Mouse (Mus musculus) CH12.LX (cell line): ENCODE measurements around the gene Rabep1.

Source experiments
- CHD2 ChIP-seq: IDR thresholded peaks from 2 replicates; pipeline ENCODE4 v1.6.1; 2011; ENCODE audit warnings: low read length, improper control_type of control experiment
- CTCF ChIP-seq, 2 experiments: IDR thresholded peaks in 1 of 2; conservative IDR thresholded peaks in 1 of 2; 2 replicates each; pipeline ENCODE4 v1.5.1; 2011 to 2012; ENCODE audit warnings: low read depth in 2 of 2, low read length in 2 of 2, improper control_type of control experiment in 1 of 2, inconsistent platforms in 1 of 2, mild to moderate bottlenecking in 1 of 2, moderate library complexity in 1 of 2
- EP300 ChIP-seq: IDR thresholded peaks from 2 replicates; pipeline ENCODE4 v1.6.1; 2011; ENCODE audit warnings: low read length, improper control_type of control experiment
- JUND ChIP-seq: conservative IDR thresholded peaks from 2 replicates; pipeline ENCODE4 v1.6.1; 2011; ENCODE audit warnings: low read depth, low read length, improper control_type of control experiment
- MAX ChIP-seq: IDR thresholded peaks from 2 replicates; pipeline ENCODE4 v1.6.1; 2011; ENCODE audit warnings: low read length, improper control_type of control experiment
- MXI1 ChIP-seq: IDR thresholded peaks from 2 replicates; pipeline ENCODE4 v1.6.1; 2011; ENCODE audit warnings: mild to moderate bottlenecking, low read depth, low read length, improper control_type of control experiment
- NELFE ChIP-seq: IDR thresholded peaks from 2 replicates; pipeline ENCODE4 v1.6.1; 2011; ENCODE audit warnings: low read depth, low read length, improper control_type of control experiment
- POLR2A ChIP-seq: IDR thresholded peaks from 2 replicates; pipeline ENCODE4 v1.6.1; 2011; ENCODE audit warnings: low read depth, mild to moderate bottlenecking, improper control_type of control experiment, low read length
- TBP ChIP-seq: conservative IDR thresholded peaks from 2 replicates; pipeline ENCODE4 v1.6.1; 2011; ENCODE audit warnings: low read depth, low read length, improper control_type of control experiment
- ZNF384 ChIP-seq: IDR thresholded peaks from 2 replicates; pipeline ENCODE4 v1.6.1; 2012; ENCODE audit warnings: low read depth, low read length, improper control_type of control experiment, inconsistent platforms

- no peak for TF ChIP-seq MXI1
- no peak for TF ChIP-seq TBP
- no peak for TF ChIP-seq CHD2
- TF ChIP-seq EP300: peak; percentile 69
- no peak for TF ChIP-seq POLR2A
- no peak for TF ChIP-seq CTCF (conservative IDR thresholded peaks at IDR 0.05 in 1 of 2, IDR thresholded peaks at IDR 0.05 in 1 of 2; ENCODE audit: low read depth in 2 of 2, low read length in 2 of 2)
- TF ChIP-seq JUND: no peak
- no peak for TF ChIP-seq NELFE
- TF ChIP-seq MAX: no peak
- no peak for TF ChIP-seq ZNF384
Observed at GRCm38 (mm10) chr11:70812365-70812764, 32.2 kb upstream of the Rabep1 start, which contains the start of gene Scimp.
